Mouse (Mus musculus): ENCODE data around the gene Ccser2.
A peak's percentile ranks its signal among the peaks of the same experiment; 100 is the strongest.
"Not testable (repeated sequence)": the region's sequence is repeated elsewhere in the genome, so short reads cannot be mapped to it uniquely, and the experiment has no call there.

The Ccser2 gene

GRCm38 (mm10) chr14:36968628-36969147, at the start of gene Ccser2:
Gene Ccser2, minus strand, starts transcription at chr14:36968777.
- peak; percentile 98 for DNase-seq (ENCODE audit: extremely low spot score, low spot score)

- peak; percentile 21 for DNase-seq (ENCODE audit: extremely low spot score, low spot score)
Measured at GRCm38 (mm10) chr14:37015894-37016293, 47.3 kb upstream of the Ccser2 start.

- DNase-seq (ENCODE audit: extremely low spot score, low spot score): no peak
Measured at GRCm38 (mm10) chr14:37013644-37014043, 45.1 kb upstream of the Ccser2 start.

- DNase-seq (ENCODE audit: extremely low spot score, low spot score): no peak
Measured at GRCm38 (mm10) chr14:37009686-37010085, 41.1 kb upstream of the Ccser2 start.

- no peak for DNase-seq (ENCODE audit: extremely low spot score, low spot score)
Measured at GRCm38 (mm10) chr14:37006489-37006888, 37.9 kb upstream of the Ccser2 start.

GRCm38 (mm10) chr14:37005865-37006264, 37.3 kb upstream of the Ccser2 start:
- no peak for DNase-seq (ENCODE audit: extremely low spot score, low spot score)

- no peak for DNase-seq (ENCODE audit: extremely low spot score, low spot score)
Measured at GRCm38 (mm10) chr14:37003431-37004095, 35.0 kb upstream of the Ccser2 start.

- no peak for DNase-seq (ENCODE audit: extremely low spot score, low spot score)
Measured at GRCm38 (mm10) chr14:37002852-37003251, 34.3 kb upstream of the Ccser2 start.

GRCm38 (mm10) chr14:37000780-37001179, 32.2 kb upstream of the Ccser2 start:
- not testable (repeated sequence) for DNase-seq (ENCODE audit: extremely low spot score, low spot score)

- no peak for DNase-seq (ENCODE audit: extremely low spot score, low spot score)
Measured at GRCm38 (mm10) chr14:36989784-36990183, 21.2 kb upstream of the Ccser2 start.

- DNase-seq (ENCODE audit: extremely low spot score, low spot score): no peak
Measured at GRCm38 (mm10) chr14:36985693-36986092, 17.1 kb upstream of the Ccser2 start.

GRCm38 (mm10) chr14:36975019-36975418, 6.4 kb upstream of the Ccser2 start:
- DNase-seq (ENCODE audit: extremely low spot score, low spot score): no peak

- DNase-seq (ENCODE audit: extremely low spot score, low spot score): no peak
Measured at GRCm38 (mm10) chr14:36971211-36971610, 2.6 kb upstream of the Ccser2 start.

GRCm38 (mm10) chr14:36969861-36970420, 1.4 kb upstream of the Ccser2 start:
- no peak for DNase-seq (ENCODE audit: extremely low spot score, low spot score)

GRCm38 (mm10) chr14:36968076-36968627, 425 bp downstream of the Ccser2 start:
- no peak for DNase-seq (ENCODE audit: extremely low spot score, low spot score)

GRCm38 (mm10) chr14:36965421-36965820, 3.2 kb downstream of the Ccser2 start:
- DNase-seq (ENCODE audit: extremely low spot score, low spot score): no peak

GRCm38 (mm10) chr14:36962477-36962876, 6.1 kb downstream of the Ccser2 start:
- DNase-seq (ENCODE audit: extremely low spot score, low spot score): no peak

GRCm38 (mm10) chr14:36957719-36958118, 10.9 kb downstream of the Ccser2 start:
- no peak for DNase-seq (ENCODE audit: extremely low spot score, low spot score)

- no peak for DNase-seq (ENCODE audit: extremely low spot score, low spot score)
Measured at GRCm38 (mm10) chr14:36957261-36957660, 11.3 kb downstream of the Ccser2 start.

GRCm38 (mm10) chr14:36956717-36957116, 11.9 kb downstream of the Ccser2 start:
- no peak for DNase-seq (ENCODE audit: extremely low spot score, low spot score)

GRCm38 (mm10) chr14:36952687-36953426, 15.7 kb downstream of the Ccser2 start:
- no peak for DNase-seq (ENCODE audit: extremely low spot score, low spot score)

GRCm38 (mm10) chr14:36952142-36952541, 16.4 kb downstream of the Ccser2 start:
- DNase-seq (ENCODE audit: extremely low spot score, low spot score): no peak

All from neural tube, embryonic 10.5 days (tissue).